Mouse (Mus musculus) layer of hippocampus, adult 2 months (tissue): ENCODE data around the gene Ttc23l. TPM values are rescaled to one million over a fixed set of nuclear protein-coding genes. Genes with fewer than 3 reads are reported as not detected.
"Not testable (repeated sequence)": the region's sequence is repeated elsewhere in the genome, so short reads cannot be mapped to it uniquely, and the experiment has no call there.

Experiments
- DNase-seq, 2 experiments: peaks; one replicate each; pipeline ENCODE4 v3.0.0; 2022; ENCODE audit warnings: low spot score in 2 of 2
- H3K27ac ChIP-seq: fragments of 200-600 bp; 2 replicates; pipeline ENCODE4 v1.8.1; 2022
- H3K4me3 ChIP-seq: fragments of 200-600 bp; 2 replicates; pipeline ENCODE4 v1.8.1; 2022; ENCODE audit warnings: mild to moderate bottlenecking
- CTCF ChIP-seq: fragments of 200-600 bp; conservative IDR thresholded peaks from 2 replicates; pipeline ENCODE4 v1.8.1; 2022; ENCODE audit warnings: antibody characterized with exemption, mild to moderate bottlenecking, moderate library complexity
- total RNA-seq, 2 experiments: library from RNA; stranded (reverse); gene quantifications; 2 replicates each; pipeline ENCODE4 v1.2.3; 2021

The Ttc23l gene
- total RNA-seq, 2 experiments from 2014 or later: not detected

GRCm38 (mm10) chr15:10499593-10499992 lies 58.9 kb downstream of the Ttc23l start:
- DNase-seq: no peak
- no peak overlapping the region for H3K4me3 ChIP-seq
- no peak for TF ChIP-seq CTCF
- no peak overlapping the region for H3K27ac ChIP-seq

GRCm38 (mm10) chr15:10496696-10497095 lies 61.8 kb downstream of the Ttc23l start:
- H3K4me3 ChIP-seq, H3K27ac ChIP-seq, DNase-seq: not testable (repeated sequence)

GRCm38 (mm10) chr15:10495944-10496343 lies 62.5 kb downstream of the Ttc23l start:
- no peak overlapping the region for H3K27ac ChIP-seq
- TF ChIP-seq CTCF: no peak
- DNase-seq: no peak
- H3K4me3 ChIP-seq: no peak overlapping the region

- TF ChIP-seq CTCF: no peak
- DNase-seq: no peak
- Histone ChIP-seq H3K4me3 (no peak overlapping the region), H3K27ac (no peak overlapping the region)
Observed at GRCm38 (mm10) chr15:10490101-10490500, 68.4 kb downstream of the Ttc23l start.

- H3K27ac ChIP-seq: no peak overlapping the region
- peak; percentile 56 for TF ChIP-seq CTCF
- peak overlapping the region; percentile 76; the same call in 1 of the 2 replicates for H3K4me3 ChIP-seq
- no peak for DNase-seq
Observed at GRCm38 (mm10) chr15:10487246-10487645, 71.2 kb downstream of the Ttc23l start.

- H3K4me3 ChIP-seq: peak overlapping the region; percentile 76
- DNase-seq: peak in 1 of 2 experiments; percentile 15
- TF ChIP-seq CTCF: no peak
- peak overlapping the region; percentile 93 for H3K27ac ChIP-seq
Observed at GRCm38 (mm10) chr15:10486365-10486839, 72.1 kb downstream of the Ttc23l start.

GRCm38 (mm10) chr15:10485484-10486364 lies 72.7 kb downstream of the Ttc23l start, which contains the start of the genes Brix1 and Rad1:
Gene Brix1 (minus strand): TSS chr15:10485947.
Gene Rad1 (plus strand): TSS chr15:10486018.
- peak; percentile 94 to 96 for DNase-seq
- Histone ChIP-seq H3K27ac (peak within 1 kb of the TSS; percentile 93), H3K4me3 (peak within 1 kb of the TSS; percentile 76)
- no peak for TF ChIP-seq CTCF

GRCm38 (mm10) chr15:10470941-10471340 lies 87.5 kb downstream of the Ttc23l start:
- Histone ChIP-seq H3K27ac (peak overlapping the region; percentile 72; the same call in 1 of the 2 replicates), H3K4me3 (peak overlapping the region; percentile 69)
- no peak for TF ChIP-seq CTCF
- DNase-seq: no peak

- peak within 1 kb of the TSS; percentile 86 for H3K27ac ChIP-seq
- no peak for TF ChIP-seq CTCF
- H3K4me3 ChIP-seq: peak within 1 kb of the TSS; percentile 87
- peak; percentile 68 to 72 for DNase-seq
Observed at GRCm38 (mm10) chr15:10470151-10470831, 88.2 kb downstream of the Ttc23l start, which contains the start of gene Dnajc21. Gene Dnajc21 (minus strand): TSS chr15:10470516.

- peak in 1 of 2 experiments; percentile 19 for DNase-seq
- no peak for TF ChIP-seq CTCF
- Histone ChIP-seq H3K27ac (peak overlapping the region; percentile 86), H3K4me3 (peak overlapping the region; percentile 87)
Observed at GRCm38 (mm10) chr15:10469641-10470150, 88.8 kb downstream of the Ttc23l start.

GRCm38 (mm10) chr15:10468761-10469160 lies 89.7 kb downstream of the Ttc23l start:
- TF ChIP-seq CTCF: no peak
- Histone ChIP-seq H3K4me3 (peak overlapping the region; percentile 87; the same call in 1 of the 2 replicates), H3K27ac (no peak overlapping the region)
- DNase-seq: no peak

- TF ChIP-seq CTCF: no peak
- Histone ChIP-seq H3K4me3 (no peak overlapping the region), H3K27ac (no peak overlapping the region)
- no peak for DNase-seq
Observed at GRCm38 (mm10) chr15:10464678-10465077, 93.8 kb downstream of the Ttc23l start.

GRCm38 (mm10) chr15:10463555-10463954 lies 94.9 kb downstream of the Ttc23l start:
- peak in 1 of 2 experiments; percentile 23 for DNase-seq
- Histone ChIP-seq H3K27ac (peak overlapping the region; percentile 68), H3K4me3 (no peak overlapping the region)
- no peak for TF ChIP-seq CTCF
